Mouse (Mus musculus) left cerebral cortex, postnatal 14 days (tissue): ENCODE results near the gene Runx1. TPM values are rescaled to one million over a fixed set of nuclear protein-coding genes. Genes with fewer than 3 reads are reported as not detected.

Source experiments
- DNase-seq, 2 experiments: peaks; one replicate each; pipeline ENCODE4 v3.0.0; 2021 to 2022; ENCODE audit warnings: low spot score in 2 of 2, mixed read lengths in 1 of 2
- intact Hi-C: fragments of 180-260 bp; cut with DNase I; formaldehyde crosslinking; loops from one replicate; pipeline ENCODE4 v1.15.1; 2025
- total RNA-seq, 2 experiments: library from RNA; stranded (reverse); gene quantifications; 2 replicates each; pipeline ENCODE4 v1.2.3; 2021

Runx1 gene
- total RNA-seq, 2 experiments from 2014 or later = 1.4 to 1.8 TPM

GRCm38 (mm10) chr16:92828308-92828862, 2.4 kb upstream of the Runx1 start:
- intact Hi-C loops = no loop called here
- no peak for DNase-seq

- intact Hi-C loops = no loop called here
- no peak for DNase-seq
Observed at GRCm38 (mm10) chr16:92827663-92828307, 1.8 kb upstream of the Runx1 start.

- intact Hi-C loops = no loop called here
- no peak for DNase-seq
Observed at GRCm38 (mm10) chr16:92826683-92827082, 734 bp upstream of the Runx1 start.

- intact Hi-C loops = no loop called here
- DNase-seq = no peak
Observed at GRCm38 (mm10) chr16:92825204-92825843, 625 bp downstream of the Runx1 start.

- DNase-seq = no peak
- intact Hi-C loops = no loop called here
Observed at GRCm38 (mm10) chr16:92824723-92825203, 1.2 kb downstream of the Runx1 start.

- intact Hi-C loops = no loop called here
- DNase-seq = no peak
Observed at GRCm38 (mm10) chr16:92824003-92824722, 1.8 kb downstream of the Runx1 start.

GRCm38 (mm10) chr16:92823381-92823862, 2.5 kb downstream of the Runx1 start:
- DNase-seq = no peak
- intact Hi-C loops = no loop called here

- intact Hi-C loops = no loop called here
- DNase-seq = no peak
Observed at GRCm38 (mm10) chr16:92822676-92823075, 3.3 kb downstream of the Runx1 start.

- intact Hi-C loops = no loop called here
Observed at GRCm38 (mm10) chr16:92821938-92822629, 3.9 kb downstream of the Runx1 start.

GRCm38 (mm10) chr16:92821596-92821937, 4.4 kb downstream of the Runx1 start:
- intact Hi-C loops = no loop called here
- DNase-seq = no peak

More at GRCm38 (mm10) chr16:92821938-92822629, 3.9 kb downstream of the Runx1 start:
- no peak for DNase-seq

- intact Hi-C loops = no loop called here
- DNase-seq = no peak
Observed at GRCm38 (mm10) chr16:92820451-92820850, 5.5 kb downstream of the Runx1 start.

GRCm38 (mm10) chr16:92818480-92819269, 7.3 kb downstream of the Runx1 start:
- intact Hi-C loops = no loop called here
- no peak for DNase-seq

GRCm38 (mm10) chr16:92816092-92816491, 9.9 kb downstream of the Runx1 start:
- DNase-seq = no peak
- intact Hi-C loops = no loop called here

- intact Hi-C loops = no loop called here
- DNase-seq = no peak
Observed at GRCm38 (mm10) chr16:92815195-92815527, 10.8 kb downstream of the Runx1 start.

- no peak for DNase-seq
- intact Hi-C loops = no loop called here
Observed at GRCm38 (mm10) chr16:92814366-92815194, 11.4 kb downstream of the Runx1 start.

- intact Hi-C loops = no loop called here
- no peak for DNase-seq
Observed at GRCm38 (mm10) chr16:92812405-92812804, 13.5 kb downstream of the Runx1 start.

GRCm38 (mm10) chr16:92810568-92811240, 15.2 kb downstream of the Runx1 start:
- intact Hi-C loops = no loop called here
- DNase-seq = no peak

GRCm38 (mm10) chr16:92807772-92808171, 18.2 kb downstream of the Runx1 start:
- no peak for DNase-seq
- intact Hi-C loops = no loop called here
